Mouse (Mus musculus): ENCODE measurements around the gene Tmem86b.
"Not testable (repeated sequence)": the region's sequence is repeated elsewhere in the genome, so short reads cannot be mapped to it uniquely, and the experiment has no call there.

Gene Tmem86b

DNA sequence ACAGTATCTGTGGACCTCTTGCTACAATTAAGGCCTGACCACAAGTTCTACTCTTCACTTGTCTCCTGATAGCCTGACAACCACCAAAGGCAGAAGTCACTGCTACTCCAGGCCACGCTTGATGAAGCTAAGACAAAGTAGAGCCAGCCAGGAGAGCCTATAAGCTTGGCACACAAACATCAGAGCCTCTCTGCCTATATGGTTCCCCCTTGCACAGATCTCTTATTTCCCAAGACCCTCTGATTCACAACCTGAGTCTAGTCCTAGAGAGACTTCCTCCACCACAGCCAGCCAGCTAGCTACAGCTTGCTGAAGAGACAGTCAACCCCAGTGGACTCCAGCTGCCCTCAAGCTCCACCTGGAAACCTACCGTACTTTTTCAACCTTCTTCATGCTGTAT lies 16.8 kb upstream of the Tmem86b start:
- no peak for DNase-seq (ENCODE audit: low spot score)

DNA sequence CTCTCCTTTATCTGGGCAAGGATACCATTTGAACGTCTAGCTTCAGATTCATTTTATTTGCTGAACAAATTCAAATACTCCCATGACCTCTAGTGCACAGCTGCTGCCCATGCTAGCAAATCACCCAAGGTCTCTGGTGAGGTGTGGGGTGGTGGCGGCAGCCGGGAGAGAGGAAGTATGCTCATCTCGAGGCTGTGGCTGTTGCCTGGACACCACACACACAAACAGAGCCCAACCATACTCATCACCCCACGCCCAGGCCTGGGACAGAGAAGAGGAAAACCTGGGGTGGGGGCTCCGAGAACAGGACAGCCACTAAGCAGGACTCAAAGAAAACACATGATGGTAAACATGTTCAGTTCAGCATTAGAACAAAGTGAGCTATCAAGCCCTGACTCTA lies 16.1 kb upstream of the Tmem86b start:
- DNase-seq (ENCODE audit: low spot score) = no peak

DNA sequence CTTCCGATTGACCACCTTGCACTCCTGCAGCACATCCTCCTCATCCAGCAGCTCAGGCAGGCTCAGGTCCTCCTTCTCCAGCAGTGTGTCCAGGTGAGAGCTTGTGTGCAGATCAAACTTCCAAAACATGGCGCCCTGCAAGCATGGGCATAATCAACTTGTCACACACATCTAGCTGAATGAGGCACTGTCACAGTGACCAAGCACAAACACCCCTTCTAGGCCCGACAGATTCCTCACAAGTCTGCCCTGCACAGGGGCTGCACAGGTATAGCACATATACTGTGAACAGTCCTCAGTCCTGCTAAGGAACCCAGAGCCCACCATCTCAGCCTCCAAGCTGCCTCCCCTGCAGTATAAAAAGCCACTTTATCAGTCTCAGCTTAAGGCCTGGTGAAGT lies 15.6 kb upstream of the Tmem86b start:
- DNase-seq (ENCODE audit: low spot score) = no peak

DNA sequence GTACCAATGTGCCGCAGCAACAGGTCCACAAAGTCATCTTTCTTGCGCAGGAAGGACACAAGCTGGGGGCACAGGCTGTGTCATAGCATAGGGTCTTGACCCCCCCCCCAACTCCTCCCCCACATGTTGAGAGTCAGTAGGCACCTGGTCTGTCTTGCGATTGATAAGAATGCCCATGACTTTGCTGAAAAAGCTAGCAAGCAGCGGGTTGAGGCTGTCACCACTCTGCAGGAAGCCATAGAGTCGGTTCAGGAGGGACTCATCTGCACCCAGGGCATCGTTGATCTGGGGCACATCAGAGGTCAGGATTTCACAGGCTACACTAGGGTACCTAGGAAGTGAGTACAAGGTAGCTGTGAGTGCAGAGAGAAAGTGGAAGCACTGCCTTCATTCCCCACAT lies 12.0 kb upstream of the Tmem86b start:
- DNase-seq (ENCODE audit: low spot score) = no peak

DNA sequence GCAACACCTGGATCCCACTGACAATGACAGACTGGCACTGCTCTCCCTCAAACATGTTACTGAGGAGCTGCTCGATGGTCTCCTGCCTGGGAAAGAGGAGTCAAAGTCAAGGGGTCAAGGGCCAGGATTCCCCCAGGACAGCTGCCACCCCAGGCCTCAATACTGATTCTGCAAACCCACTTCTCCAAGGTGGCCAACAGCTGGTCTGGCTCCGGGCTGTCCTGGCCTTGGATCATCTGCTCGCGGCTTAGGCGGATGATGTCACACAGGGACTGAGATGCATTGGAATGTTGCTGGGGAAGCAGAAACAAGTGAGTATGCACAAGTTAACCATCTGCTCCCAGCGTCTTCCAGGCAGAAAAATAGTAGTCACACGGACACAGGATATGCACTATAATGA lies 10.7 kb upstream of the Tmem86b start:
- DNase-seq (ENCODE audit: low spot score) = no peak

DNA sequence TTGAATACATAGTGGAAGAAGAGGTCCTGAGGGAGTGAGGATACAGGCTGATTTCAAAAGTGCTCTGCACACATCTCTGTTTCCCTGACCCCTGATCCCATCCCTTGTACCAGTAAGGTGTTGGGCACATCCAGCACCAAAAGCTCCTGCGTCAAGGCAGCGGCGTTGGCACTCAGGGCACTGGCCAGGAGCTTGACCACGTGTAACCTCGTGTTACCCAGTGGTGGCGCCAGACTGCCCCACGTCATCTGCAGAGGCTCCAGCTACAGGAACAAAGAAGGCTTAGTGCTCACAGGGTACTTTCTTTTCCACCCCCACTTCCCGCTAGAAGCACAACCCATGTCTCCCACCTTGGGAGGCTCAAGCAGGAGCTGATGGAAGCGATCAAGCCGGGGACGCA lies 9.9 kb upstream of the Tmem86b start:
- DNase-seq (ENCODE audit: low spot score) = no peak

DNA sequence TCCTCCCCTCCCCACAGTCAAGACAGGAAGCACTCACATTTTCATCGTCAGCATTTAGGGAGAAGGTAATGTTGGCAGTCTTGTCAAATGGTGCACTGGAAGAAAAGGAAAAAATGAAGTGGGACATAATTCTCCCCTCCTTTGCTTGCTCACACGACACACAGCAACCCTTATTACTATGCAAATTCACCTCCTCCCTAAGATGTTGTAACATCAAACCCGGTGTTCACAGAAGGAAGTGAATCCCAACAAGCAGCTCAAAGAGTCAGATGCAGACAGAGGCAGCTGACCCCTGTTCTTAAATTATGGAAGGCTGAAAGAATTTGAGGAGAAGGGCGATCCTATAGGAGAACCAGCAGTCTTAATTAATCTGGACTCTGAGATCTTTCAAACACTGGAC lies 5.0 kb upstream of the Tmem86b start:
- DNase-seq (ENCODE audit: low spot score) = no peak

DNA sequence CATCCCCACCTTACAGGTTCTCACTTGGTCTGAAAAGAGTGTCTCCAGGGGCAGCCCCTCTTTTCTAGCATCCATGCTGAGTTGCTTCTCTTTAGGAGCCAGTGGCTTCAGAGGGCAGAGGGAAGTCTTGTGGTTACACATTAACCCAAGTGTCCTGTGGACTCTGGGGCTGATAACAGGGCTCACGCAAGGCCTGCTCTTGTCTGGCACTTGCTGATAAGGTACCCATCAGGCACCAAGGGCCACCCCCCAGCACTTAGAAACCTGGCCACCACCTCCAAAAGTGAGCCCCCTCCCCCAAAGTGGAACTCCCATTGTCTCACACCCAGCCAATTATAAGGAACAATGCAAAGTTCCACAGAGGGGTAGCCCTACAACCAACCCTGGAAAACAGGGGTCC lies 1.0 kb downstream of the Tmem86b start:
- no peak for DNase-seq (ENCODE audit: low spot score)

DNA sequence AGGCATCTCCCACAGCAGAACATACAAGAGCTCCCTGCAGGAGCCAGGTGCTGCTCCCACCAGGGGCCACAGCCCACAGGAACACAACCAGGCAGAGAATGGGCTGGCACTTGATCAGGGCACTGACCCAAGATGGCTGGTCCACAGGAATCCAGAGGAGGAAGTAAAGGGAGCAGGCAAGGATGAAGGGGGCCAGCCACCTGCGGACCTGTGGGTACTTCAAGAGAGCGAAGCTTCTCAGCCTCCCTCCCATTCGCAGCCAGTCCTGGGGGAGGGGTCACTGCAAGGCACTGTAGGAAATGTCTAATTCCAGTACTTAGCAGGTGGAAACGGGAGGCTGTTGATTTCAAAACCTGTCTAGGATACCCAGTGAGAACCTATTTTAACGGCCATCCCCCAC lies 1.6 kb downstream of the Tmem86b start:
- DNase-seq (ENCODE audit: low spot score) = no peak

DNA sequence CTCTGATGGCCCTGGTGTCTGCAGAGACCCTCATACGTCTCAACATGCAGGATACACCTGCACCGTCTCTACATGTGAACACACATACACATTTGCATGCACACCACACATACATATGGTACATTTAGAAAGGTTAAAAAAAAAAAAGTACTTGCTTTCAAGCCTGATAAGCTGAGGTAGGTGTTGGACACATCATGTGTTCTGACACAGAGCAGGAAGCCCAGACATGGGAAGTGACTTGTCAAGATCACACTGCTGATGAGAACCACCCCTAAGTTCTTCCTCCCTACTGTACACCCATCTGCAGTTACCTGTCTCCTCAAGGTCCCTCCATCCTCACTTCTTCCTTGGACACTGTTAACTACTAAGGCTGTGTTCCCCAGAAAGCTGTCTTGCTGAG lies 5.3 kb downstream of the Tmem86b start:
- DNase-seq (ENCODE audit: low spot score) = no peak

DNA sequence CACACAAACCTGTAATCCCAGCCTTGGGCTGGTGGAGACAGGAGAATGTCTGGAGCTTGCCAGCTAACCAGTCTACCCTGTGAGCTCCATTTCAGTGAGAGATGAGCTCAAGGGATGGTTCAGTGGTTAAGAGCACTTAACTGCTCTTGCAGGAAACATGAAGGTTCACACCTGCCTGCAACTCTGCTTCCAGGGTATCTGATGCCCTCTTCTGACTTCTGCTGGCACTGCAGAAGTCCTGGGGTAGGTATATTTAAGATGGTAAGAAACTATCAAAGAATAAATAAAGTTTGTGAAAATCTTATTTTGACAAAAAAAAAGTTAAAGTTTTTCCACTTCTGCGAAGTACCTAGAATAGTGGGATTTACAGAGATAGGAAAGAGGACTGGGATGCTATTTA lies 6.9 kb downstream of the Tmem86b start:
- no peak for DNase-seq (ENCODE audit: low spot score)

DNA sequence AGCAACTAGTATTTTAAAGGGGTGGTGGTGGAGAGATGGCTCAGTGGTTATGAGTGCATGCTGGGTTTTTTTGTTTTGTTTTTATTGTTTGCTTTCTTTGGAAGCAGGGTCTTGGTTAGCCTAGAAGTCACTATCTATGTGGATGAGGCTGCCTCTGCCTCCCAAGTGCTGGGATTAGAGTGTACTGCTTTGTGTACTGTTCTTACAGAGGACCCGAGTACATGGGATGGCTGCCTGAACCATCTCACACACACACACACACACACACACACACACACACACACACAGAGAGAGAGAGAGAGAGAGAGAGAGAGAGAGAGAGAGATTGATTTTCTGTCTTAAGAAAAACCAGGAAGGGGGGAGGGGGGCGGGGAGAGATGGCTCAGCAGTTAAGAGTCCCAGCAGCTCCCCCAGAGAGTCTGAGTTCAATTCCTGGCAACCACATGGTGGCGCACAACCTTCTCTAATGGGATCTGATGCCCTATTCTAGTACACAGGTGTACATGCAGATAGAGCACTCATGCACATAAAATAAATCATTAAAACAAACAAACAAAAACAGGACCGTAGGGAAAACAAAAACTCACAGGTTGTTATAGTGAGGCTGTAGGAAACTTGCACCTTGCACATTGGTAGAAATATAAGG lies 7.6 kb downstream of the Tmem86b start:
- DNase-seq (ENCODE audit: low spot score) = peak; percentile 77

DNA sequence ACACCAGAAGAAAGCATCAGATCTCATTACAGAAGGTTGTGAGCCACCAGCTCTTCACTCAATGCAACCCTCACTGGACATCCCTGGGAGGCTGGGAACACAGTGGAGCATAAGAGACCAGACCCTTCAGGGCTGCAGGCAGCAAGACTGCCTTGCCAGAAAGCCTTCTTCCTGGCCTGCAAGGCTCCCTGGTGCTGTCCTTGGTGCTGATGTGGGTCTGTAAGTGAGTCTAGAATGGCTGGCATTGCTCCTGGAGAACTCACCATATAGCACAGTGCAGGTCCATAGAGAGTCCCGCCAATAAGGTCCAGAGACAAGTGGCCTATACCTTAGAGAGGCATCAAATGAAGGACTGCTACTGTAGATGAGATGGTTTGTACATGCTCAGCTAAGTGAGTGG lies 11.2 kb downstream of the Tmem86b start:
- peak; percentile 38 for DNase-seq (ENCODE audit: low spot score)

DNA sequence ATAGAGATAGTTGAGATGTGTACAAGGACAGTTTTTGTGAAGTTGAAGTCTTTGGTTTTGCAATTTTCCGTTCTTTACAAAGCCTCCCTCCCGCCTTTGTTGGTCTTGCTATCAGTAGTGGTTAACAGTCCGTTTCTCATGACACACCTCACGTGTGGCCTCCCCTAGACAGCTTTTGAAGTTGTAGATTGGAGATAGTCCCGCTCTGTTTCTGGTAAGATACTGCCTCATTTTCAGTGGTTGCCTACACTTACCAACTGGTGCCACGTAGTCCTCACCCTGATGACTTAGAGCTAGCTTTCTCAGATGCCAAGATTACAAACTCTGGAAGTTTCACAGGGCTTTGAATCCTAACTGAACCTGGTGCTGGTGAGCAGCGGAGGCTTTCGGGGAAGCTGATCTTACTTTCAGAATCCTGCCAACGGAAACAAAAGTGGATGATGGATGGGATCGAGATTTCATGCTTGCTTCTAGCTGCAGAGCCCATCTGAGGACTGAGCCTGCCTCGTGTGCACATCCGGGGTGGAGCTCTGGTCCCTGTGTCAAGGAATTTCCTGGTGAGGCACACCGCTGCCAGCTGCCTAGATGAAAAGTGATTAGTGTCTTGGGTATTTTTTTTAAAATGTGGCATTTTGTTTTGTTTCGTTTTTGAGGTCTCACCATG lies 17.4 kb downstream of the Tmem86b start:
- no peak for DNase-seq (ENCODE audit: low spot score)

DNA sequence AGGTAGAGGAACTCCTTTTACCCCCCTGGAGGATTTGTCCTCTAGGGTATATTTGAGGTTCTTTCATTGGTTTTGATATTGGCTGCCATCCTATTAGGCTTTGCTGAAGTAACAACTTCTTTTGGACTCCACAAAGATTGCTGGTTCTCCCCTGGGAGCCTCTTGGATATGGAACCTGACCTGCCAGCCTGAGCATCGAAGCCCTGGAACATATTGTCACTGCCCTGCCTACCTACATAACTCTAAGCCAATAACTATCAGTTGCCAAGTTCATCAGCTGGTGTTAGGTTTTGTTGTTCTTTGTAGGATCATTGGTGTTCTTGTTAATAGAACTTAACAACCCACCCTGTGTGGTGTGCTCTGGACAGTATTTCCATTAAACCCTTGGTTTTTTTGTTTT lies 18.3 kb downstream of the Tmem86b start:
- no peak for DNase-seq (ENCODE audit: low spot score)

DNA sequence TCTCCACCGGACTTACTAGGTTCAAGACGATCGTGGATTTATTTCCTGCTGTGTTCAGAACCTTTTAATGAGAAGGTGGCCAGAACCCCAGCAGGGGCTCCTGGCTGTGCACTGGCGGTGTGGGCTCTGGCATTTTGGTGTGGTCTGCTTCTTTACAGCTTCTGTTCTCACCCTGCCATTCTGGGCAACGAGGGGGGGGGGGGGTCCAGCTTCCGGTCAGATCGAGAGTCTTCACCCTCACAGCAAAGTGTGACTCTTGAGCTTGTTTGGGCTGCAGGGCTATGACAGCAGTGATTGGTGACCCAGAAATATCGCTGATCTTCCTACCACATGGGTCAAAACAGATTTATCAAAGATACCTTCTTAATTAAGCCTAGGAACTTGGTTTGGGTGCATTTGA lies 18.8 kb downstream of the Tmem86b start:
- no peak for DNase-seq (ENCODE audit: low spot score)

DNA sequence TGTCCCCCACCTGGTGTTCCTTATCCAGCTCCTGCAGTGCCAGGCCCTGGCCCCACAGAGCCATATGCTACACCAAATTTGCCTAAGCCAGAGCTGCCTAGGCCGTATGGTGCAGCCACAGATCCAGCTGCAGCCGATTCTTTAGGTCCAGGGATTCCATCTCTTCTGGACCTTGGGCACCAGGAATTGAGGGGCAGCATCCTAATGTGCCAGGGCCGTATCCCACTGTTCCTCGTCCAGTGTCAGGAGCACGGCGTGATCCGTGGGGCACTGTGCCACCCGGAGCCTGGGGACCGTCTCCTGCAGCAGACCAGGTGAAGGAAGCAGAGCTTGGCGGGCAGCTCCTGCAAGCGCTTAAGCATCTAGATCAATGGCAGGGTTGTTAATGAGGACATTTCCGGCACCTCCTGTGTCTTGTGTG lies 19.3 kb downstream of the Tmem86b start:
- DNase-seq (ENCODE audit: low spot score) = no peak

DNA sequence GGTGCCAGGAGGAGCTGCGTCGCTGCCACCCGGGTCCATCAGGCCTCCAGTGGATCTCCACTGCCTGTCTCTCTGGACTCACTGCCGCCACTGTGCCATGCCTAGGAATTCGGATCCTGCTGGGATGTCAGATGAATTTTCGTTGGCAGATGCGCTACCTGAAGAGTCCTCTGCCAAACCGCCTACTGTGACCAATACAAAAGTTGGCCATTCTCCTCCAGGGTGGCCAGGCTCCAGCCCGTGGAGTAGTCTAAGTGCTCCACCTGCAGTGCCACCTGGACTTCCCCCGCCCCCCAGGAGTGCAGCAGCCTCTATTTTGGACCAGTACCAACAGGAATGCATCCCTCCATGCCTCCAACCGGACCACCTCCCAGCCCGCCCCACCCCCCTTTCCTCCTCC lies 19.7 kb downstream of the Tmem86b start:
- DNase-seq (ENCODE audit: low spot score) = no peak

DNA sequence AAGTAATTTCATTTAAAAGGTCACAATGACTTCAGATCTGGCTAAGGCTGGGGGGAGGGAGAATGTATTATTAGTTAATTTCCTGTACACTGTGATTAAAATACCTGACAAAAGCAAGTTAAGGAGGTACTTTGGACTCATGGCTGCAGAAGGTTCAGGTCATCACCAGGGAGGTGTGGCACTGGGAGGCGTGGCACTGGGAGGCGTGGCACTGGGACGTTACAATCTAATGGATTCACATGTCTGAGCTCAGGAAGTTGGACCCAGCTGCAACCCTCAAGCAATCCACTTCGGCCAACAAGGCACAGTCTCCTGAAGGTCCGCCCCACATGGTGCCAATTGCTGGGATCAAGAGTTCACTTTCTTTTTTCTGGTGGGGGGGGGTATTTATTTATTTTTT lies 23.2 kb downstream of the Tmem86b start:
- DNase-seq (ENCODE audit: low spot score) = no peak

DNA sequence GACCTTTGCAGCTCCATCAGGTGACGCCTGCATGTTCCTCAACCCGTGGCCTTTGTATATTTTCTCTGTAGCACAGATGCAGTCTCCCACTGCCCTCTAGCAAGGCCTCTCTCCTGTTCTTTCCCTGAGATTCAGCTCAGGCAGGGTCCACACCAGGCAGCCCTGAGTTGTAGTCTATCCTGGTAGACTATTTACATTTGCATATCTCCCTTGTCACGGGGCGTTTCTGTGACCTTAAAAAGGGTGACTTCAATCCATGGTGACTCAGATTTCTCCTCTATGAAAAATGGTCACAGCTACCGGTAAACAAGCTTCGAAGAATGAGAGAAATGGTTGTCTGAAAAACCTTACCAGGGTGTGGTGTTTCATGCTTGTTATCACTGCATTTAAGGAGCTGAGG lies 27.3 kb downstream of the Tmem86b start, which contains the start of gene Ptprh:
TSS of gene Ptprh (minus strand) at position 169 of the 400 bp plus-strand sequence.
- no peak for DNase-seq (ENCODE audit: low spot score)

DNA sequence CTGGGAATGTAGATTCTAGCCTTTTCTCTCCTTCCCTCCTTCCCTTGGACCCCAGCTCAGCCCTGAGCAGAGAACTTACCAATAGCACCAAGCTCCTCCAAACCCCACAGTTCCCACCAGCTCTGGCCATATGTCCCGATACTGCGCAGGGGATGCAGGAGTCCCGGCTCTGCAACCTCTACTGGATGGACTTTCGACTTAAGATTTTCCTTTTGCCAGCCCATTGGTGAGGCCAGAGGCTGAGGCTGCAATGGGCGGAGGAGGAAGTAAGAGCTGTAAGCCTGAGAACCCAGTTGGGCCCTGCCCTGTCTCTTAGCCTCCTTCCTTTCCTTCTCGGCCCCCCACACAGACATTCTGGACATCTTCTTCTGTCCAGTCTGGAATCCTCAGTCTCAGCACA lies 28.3 kb downstream of the Tmem86b start:
- DNase-seq (ENCODE audit: low spot score) = no peak

DNA sequence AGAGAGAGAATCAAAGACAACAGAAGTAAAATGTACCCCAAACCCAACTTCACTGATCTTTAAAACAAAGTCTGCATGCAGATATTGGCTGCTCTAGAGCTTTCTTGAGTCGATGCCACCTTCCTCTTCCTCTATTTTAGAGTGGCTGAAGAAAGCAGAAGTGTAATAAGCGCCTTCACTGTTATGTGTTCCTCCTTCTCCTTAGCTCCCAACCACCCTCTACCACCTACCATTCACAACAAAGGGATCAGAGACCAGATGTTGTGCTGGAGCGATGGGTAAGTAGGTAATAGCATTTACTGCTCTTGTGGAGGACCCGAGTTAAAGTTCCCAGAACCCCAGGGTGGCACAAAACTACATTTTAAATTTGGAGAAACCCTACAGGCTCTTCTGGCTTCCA lies 34.2 kb downstream of the Tmem86b start:
- not testable (repeated sequence) for DNase-seq (ENCODE audit: low spot score)

DNA sequence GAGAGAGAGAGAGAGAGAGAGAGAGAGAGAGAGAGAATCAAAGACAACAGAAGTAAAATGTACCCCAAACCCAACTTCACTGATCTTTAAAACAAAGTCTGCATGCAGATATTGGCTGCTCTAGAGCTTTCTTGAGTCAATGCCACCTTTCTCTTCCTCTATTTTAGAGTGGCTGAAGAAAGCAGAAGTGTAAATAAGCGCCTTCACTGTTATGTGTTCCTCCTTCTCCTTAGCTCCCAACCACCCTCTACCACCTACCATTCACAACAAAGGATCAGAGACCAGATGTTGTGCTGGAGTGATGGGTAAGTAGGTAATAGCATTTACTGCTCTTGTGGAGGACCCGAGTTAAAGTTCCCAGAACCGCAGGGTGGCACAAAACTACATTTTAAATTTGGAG lies 49.7 kb downstream of the Tmem86b start:
- DNase-seq (ENCODE audit: low spot score) = not testable (repeated sequence)
